In the genomic region with DNA sequence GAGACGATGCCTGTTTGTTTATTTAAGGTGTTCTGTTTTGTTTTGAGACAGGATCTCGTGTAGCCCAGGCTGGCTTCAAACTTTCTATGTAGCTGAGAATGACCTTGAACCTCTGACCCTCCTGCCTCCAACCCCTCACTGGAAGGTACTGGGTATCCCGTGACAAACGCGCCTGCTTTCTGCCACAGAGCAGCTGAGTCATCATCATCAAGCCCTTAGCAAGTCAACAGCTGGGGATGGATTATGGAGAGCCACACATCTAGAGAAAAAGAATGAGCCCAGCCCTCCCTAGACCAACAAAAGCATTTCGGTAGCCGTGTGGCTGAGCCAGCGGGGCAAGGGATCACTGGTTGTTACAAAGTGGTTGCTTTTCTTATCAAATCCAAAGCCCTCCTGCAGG, we compare ENCODE assay signal across 25 mouse cellular contexts. TPM values are rescaled to one million over a fixed set of nuclear protein-coding genes. Genes with fewer than 3 reads are reported as not detected.
DNase-seq lines count a peak whose midpoint lies in the region; ATAC-seq lines count a peak whose summit lies in the region.
"Had no signal": no experiment of that assay in that cellular context is flagged by ENCODE, and none has a peak within 500 bp of the region (broad histone marks: within the 10 kb centered on the region; RNA-seq: fewer than 3 reads in every experiment).

No protein-coding gene starts in this region.

- no peak overlapping the region for H3K4me3 ChIP-seq in hindbrain, embryonic 12.5 days
- H3K4me3 ChIP-seq: embryonic facial prominence, embryonic 10.5 days; embryonic facial prominence, embryonic 12.5 days; forebrain, embryonic 10.5 days; forebrain, embryonic 12.5 days had no signal

- 75% methylated on average over 8 of the region's 8 CpGs for WGBS in hindbrain, embryonic 12.5 days

- H3K4me2 ChIP-seq in hindbrain, embryonic 12.5 days (replicated peaks): no peak overlapping the region
- H3K4me2 ChIP-seq: embryonic facial prominence, embryonic 12.5 days; forebrain, embryonic 12.5 days had no signal

- no peaks in the 10 kb centered on the region for H3K4me1 ChIP-seq in hindbrain, embryonic 12.5 days

- no peaks in the 10 kb centered on the region for H3K9me3 ChIP-seq in hindbrain, embryonic 12.5 days (replicated peaks)
- H3K9me3 ChIP-seq: embryonic facial prominence, embryonic 10.5 days; embryonic facial prominence, embryonic 12.5 days; forebrain, embryonic 10.5 days; forebrain, embryonic 12.5 days; G1E had no signal

- H3K9ac ChIP-seq in hindbrain, embryonic 12.5 days: no peak overlapping the region
- H3K9ac ChIP-seq: embryonic facial prominence, embryonic 12.5 days; forebrain, embryonic 12.5 days had no signal

- DNase-seq in 416B (ENCODE audit: low read depth) (peak; percentile 48), ES-CJ7 (ENCODE audit: low read depth, low spot score) (peak; percentile 28), R1 (ENCODE audit: low read depth, low spot score) (peak; percentile 74)
- DNase-seq in gastrocnemius, postnatal 14 days: no peak
- DNase-seq in layer of hippocampus, adult 9-11 months: no peak
- DNase-seq: adrenal gland, adult 8-10 months; adrenal gland, postnatal 14 days; adrenal gland, postnatal 36 days; B cell, adult 2 months; cerebellum, adult 11-12 months; cerebellum, adult 2 months; cerebellum, adult 9-10 months; cerebellum, postnatal 10 days; cerebellum, postnatal 25 days had no signal

- no peak overlapping the region for H3K27ac ChIP-seq in hindbrain, embryonic 12.5 days
- H3K27ac ChIP-seq: embryonic facial prominence, embryonic 10.5 days; embryonic facial prominence, embryonic 12.5 days; forebrain, embryonic 10.5 days; forebrain, embryonic 12.5 days had no signal

- intact Hi-C loops in gastrocnemius, postnatal 14 days (cut with DNase I; ENCODE audit: low total_unique reads): loop anchor here (10.0 kb wide), 2 partner anchors 215 to 565 kb away; no protein-coding TSS in a partner anchor

- H3K27me3 ChIP-seq in hindbrain, embryonic 12.5 days: peaks cover 11% of the 10 kb centered on the region
- H3K27me3 ChIP-seq: embryonic facial prominence, embryonic 12.5 days; Patski had no signal

- ATAC-seq in hindbrain, embryonic 12.5 days (ENCODE audit: low FRiP score): no peak
- ATAC-seq: activated CD4-positive, CD25-positive, alpha-beta regulatory T cell, adult 4 months; CD4-positive, CD25-positive, alpha-beta regulatory T cell, adult 4 months; forebrain, embryonic 14.5 days; forebrain, embryonic 16.5 days; Patski had no signal

- H3K36me3 ChIP-seq in hindbrain, embryonic 12.5 days: no peaks in the 10 kb centered on the region
- H3K36me3 ChIP-seq: embryonic facial prominence, embryonic 10.5 days; embryonic facial prominence, embryonic 12.5 days; forebrain, embryonic 10.5 days; forebrain, embryonic 12.5 days; G1E had no signal

RNA-seq across cellular contexts. Expression of a gene that starts 55.0 kb away (rescaled TPM):
- polyA plus RNA-seq in hindbrain, embryonic 12.5 days (2016; fragmentation: Nextera tagmentation; extraction: Ambion mirVana): 20.9 and 25.5 TPM in 2 replicates
- 10 to 100 TPM; 15.6 to 16.7 TPM for total RNA-seq in gastrocnemius, postnatal 14 days (2021)

Comparison
In these comparisons a context has a peak if more than half of its experiments do, and no peak if none do; other contexts are left out.
1. DNase-seq: peak in 416B (single experiment), ES-CJ7 (single experiment) and R1 (single experiment); none in gastrocnemius, postnatal 14 days (single experiment) and layer of hippocampus, adult 9-11 months (single experiment).